Mouse (Mus musculus): ENCODE measurements around the gene Erbb3.

The Erbb3 gene

GRCm38 (mm10) chr10:128526366-128527356 is 62.8 kb downstream of the Erbb3 start:
- DNase-seq (ENCODE audit: low read depth, low spot score), result no peak

- DNase-seq (ENCODE audit: low read depth, low spot score), result peak; percentile 89
Measured at GRCm38 (mm10) chr10:128525671-128526308, 63.7 kb downstream of the Erbb3 start, which contains the start of gene Esyt1. TSS of gene Esyt1 (minus strand) at chr10:128525871.

- DNase-seq (ENCODE audit: low read depth, low spot score), result peak; percentile 38
Measured at GRCm38 (mm10) chr10:128524732-128525662, 64.5 kb downstream of the Erbb3 start.

- no peak for DNase-seq (ENCODE audit: low read depth, low spot score)
Measured at GRCm38 (mm10) chr10:128524111-128524731, 65.2 kb downstream of the Erbb3 start.

GRCm38 (mm10) chr10:128522351-128522750 is 67.1 kb downstream of the Erbb3 start:
- DNase-seq (ENCODE audit: low read depth, low spot score), result no peak

- no peak for DNase-seq (ENCODE audit: low read depth, low spot score)
Measured at GRCm38 (mm10) chr10:128520591-128520990, 68.9 kb downstream of the Erbb3 start.

- DNase-seq (ENCODE audit: low read depth, low spot score), result no peak
Measured at GRCm38 (mm10) chr10:128518833-128519232, 70.6 kb downstream of the Erbb3 start.

Data from retina, postnatal 7 days (tissue).